Mouse (Mus musculus): ENCODE data around the gene Cgn.

The Cgn gene

GRCm38 (mm10) chr3:94786367-94786835, at the start of gene Cgn:
Gene Cgn, minus strand, starts transcription at chr3:94786492.
- DNase-seq, result peak; percentile 99

- peak; percentile 41 for DNase-seq
These were observed 49.1 kb upstream of the Cgn start for GRCm38 (mm10) chr3:94835396-94835795.

DNA sequence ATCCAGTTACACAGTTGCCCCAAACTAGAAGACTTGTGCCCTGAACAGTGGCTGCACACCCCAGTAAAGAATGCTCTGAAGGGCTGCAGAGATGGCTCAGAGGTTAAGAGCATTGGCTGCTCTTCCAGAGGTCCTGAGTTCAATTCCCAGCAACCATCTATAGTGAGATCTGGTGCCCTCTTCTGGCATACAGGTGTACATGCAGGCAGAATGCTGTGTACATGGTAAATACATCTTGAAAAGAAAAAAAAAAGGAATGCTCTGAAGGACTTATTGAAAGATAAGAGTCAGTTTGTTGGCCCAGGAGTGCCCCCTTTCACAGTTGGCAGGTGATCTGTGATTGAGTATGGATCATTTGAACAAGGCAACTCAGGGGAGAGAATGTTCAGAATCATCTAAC, 47.1 kb upstream of the Cgn start:
- peak; percentile 45 for DNase-seq

- peak; percentile 64 for DNase-seq
These were observed 46.4 kb upstream of the Cgn start for GRCm38 (mm10) chr3:94832701-94833100.

DNA sequence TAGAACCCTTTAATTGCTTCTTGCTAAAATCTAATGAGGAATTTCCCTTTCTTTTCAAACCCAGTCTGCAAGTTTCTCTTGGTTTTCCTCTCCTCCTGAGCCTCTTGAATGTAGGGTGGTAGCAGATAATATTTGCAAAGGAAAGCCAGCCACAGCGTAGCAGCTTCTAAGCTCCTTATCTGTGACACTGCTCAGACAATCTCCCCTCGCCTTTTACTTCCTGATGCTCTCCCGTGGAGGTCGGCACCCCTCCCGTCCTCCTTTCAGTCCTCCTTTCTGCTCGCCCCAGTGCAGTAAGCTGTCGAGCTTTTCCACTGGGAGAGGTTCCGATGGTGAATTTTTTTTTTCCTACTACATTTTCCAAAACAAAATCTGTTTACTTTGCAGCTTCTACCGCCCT, 45.8 kb upstream of the Cgn start:
- DNase-seq, result no peak

- DNase-seq, result peak; percentile 48
These were observed 37.8 kb upstream of the Cgn start for GRCm38 (mm10) chr3:94824110-94824509.

GRCm38 (mm10) chr3:94822082-94822481, 35.8 kb upstream of the Cgn start:
- no peak for DNase-seq

GRCm38 (mm10) chr3:94821008-94821638, 34.8 kb upstream of the Cgn start:
- peak; percentile 95 for DNase-seq

DNA sequence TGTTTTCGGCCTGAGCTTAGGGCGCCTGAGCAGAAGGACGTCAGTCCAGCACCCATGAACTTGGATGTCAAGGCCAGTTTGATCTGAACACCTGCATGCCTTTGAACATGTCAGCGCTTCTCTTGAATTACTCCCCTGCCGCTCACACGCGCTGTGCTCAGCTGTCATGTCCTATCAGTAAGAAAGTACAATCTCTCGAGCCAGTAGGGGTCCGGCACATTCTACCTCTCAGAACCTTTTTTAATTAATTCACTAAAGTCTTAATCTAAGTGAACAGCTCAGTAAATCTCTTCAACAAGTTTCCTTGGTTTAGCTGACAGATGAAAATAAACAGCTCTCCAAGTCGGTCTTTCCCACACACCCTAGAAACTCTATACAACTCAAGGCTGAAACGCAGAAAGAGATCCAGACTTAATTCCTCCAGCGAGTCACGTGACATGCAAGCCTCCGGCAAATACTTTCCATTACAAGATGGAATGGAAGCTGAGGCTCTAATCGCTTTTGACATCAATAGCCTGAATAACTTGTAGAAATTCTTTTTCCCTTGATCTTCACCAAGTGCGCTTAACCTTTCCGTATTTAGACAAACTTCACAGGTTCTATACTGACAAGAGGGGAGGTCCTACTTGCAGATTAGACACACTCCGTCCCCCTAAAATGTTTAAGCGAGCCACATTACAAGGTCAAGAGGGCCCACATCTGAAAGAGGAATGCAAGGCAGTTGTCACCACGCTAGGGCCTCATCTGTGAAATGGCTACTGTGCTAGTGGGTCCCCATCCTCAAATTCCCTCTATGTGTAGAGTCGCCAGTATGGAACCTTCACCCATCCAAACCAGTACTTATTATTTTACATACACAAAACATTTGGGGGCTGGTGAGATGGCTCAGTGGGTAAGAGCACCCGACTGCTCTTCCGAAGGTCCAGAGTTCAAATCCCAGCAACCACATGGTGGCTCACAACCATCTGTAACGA, 33.4 kb upstream of the Cgn start:
- DNase-seq, result peak; percentile 66

- DNase-seq, result peak; percentile 74
These were observed 31.4 kb upstream of the Cgn start for GRCm38 (mm10) chr3:94817731-94818130.

- no peak for DNase-seq
These were observed 29.3 kb upstream of the Cgn start for GRCm38 (mm10) chr3:94815603-94816002.

- peak; percentile 79 for DNase-seq
These were observed 28.4 kb upstream of the Cgn start for GRCm38 (mm10) chr3:94814663-94815062.

DNA sequence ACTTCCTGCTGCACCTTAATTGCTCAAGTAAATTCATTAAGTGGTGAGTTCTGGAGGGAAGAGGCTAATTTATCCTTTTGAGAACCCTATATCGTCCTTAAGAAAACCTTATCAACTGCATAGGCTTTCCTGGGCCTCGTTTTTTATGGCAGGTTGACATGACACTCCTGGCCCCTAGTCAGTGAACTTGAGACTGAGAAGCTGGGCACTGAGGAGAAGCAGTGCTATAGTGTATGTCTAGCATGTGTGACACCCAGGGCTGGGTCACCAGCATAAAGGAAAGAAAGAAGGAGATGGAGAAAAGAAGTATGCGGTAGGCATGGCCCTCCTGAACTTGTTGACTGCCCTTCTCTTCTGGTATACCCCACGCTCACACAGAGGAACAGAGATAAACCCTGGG, 27.8 kb upstream of the Cgn start:
- DNase-seq, result no peak

- DNase-seq, result peak; percentile 67
These were observed 27.4 kb upstream of the Cgn start for GRCm38 (mm10) chr3:94813651-94814050.

DNA sequence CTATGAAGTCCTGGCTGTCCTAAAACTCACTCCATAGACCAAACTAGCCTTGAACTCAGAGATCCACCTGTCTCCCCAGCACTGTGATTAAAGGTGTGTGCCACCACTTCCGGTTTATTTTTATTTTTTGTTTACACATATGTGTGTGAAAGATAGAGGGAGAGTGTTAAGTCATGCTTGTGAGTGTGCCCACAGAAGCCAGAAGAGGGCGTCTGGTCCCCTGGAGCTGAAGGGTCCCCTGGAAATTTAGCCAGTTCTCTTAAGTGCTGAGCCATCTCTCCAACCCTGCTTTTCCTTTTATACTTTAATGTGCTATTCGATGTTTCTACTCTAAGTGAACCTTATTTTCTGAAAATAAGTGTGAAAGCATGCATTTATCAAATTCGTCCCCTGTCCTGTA, 25.3 kb upstream of the Cgn start:
- peak; percentile 79 for DNase-seq

DNA sequence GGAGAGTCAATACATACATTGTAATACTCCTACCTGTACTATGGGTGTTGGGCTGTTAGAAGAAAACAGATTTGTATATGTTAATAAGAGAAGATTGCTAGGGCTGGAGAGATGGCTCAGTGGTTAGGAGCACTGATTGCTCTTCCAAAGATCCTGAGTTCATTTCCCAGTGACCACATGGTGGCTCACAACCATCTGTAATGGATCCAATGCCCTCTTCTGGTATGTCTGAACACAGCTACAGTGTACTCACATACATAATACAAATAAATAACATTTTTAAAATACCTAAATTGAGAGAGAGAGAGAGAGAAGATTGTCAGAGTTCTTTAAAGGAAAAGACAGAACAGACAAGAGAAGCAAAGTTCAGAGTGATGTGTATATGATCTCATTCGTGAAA, 22.0 kb upstream of the Cgn start:
- peak; percentile 6 for DNase-seq

DNA sequence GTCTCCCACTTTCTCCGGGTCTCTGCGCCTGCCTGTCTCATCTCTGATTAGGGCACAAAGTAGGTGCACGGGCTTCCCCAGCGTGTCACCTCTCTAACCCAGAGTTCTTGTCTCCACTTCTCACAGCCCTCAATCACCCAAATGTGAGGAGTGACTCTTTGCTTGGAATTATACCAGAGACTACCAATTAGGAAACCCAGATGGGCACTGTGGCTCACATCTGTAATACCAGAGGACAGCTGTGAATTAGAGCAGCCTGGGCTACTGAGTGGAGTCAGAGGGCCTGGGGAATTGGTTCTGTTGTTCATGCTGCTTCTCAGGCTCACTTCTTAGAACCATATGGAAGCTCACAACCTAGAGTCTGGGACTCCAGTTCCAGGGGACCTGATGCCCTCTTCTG, 18.7 kb upstream of the Cgn start:
- DNase-seq, result no peak

GRCm38 (mm10) chr3:94804146-94804545, 17.9 kb upstream of the Cgn start:
- DNase-seq, result no peak

GRCm38 (mm10) chr3:94796181-94796580, 9.9 kb upstream of the Cgn start:
- DNase-seq, result no peak

DNA sequence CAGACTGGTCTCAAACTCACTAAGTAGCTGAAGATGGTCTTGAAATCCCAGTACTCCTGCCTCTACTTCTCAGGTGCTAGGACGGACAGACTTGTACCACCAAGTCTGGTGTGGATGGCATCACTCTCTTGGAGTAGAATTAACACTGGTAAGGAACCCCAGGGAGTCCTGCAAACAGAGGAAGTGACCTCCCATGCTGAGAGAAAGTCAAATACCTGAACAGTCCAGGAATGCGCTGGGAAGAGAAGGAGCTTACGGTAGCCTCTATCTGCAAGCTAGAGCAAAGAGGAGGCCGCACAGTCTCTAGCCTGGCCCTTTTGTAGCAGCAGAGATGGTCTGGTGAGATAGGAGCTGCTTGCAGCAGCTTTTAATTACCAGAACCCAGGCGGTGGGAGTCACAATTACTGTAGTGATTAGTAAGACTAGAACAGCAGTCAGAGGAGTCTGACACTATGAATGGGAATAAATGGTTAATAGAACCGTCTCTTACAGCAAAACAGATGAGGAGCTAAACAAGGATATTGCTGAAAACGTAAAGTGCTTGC, 9.4 kb upstream of the Cgn start:
- no peak for DNase-seq

DNA sequence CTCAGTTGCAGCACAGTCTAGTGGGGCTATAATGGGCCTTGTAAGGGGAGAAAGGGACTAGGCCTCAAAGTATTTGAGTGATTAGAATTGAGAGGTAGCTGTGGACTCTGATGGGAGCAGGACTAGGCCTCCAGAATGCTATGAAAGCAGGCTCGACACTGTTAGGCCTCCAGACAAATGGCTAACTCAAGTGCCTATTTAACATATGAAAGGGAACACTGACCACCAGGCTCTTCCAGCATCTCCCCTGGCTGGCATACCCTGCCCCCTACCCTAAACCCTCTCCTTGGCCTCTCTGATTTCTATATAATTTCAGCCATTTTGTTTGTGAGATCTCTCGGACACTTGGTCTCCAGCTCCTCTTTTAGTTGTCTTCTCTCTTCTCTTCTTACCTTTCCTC, 8.1 kb upstream of the Cgn start:
- no peak for DNase-seq

DNA sequence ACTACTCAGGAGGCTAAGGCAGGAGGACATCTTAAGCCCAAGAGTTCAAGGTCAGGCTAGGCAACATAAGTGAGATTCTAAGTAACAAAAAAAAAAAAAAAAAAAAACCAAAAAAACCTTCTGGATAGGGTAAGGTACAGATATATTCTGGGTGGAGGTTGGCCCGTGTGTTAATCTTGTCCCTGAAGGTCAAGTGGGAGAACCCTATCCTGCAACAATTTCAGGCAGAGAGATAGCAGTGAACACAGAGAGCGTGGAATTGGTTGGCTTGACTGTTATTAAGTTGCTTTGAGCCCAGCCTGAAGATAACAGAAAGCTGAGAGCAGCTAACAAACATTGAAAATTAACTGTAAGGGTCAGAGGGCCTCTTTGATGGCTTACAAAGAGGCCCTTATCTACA, 7.4 kb upstream of the Cgn start:
- no peak for DNase-seq

- DNase-seq, result no peak
These were observed 6.0 kb upstream of the Cgn start for GRCm38 (mm10) chr3:94792258-94792657.

DNA sequence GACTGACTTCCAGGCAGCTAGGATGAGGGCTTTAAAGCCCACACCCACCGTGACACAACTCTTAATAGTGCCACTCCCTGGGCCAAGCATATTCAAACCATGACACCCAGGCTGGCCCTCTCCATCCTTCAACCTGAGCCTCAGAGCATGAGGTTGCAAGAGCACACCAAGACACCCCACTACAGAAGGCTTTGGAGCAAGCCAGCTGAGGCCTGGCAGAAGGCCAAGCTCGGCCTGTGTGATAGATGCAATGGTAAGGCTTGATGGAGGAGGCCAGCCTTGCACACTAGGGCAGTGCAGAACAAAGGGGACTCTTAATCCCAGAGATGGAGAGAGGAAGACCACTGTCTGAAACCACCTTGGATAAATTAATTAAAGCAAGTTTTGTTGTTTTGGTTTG, 3.2 kb upstream of the Cgn start:
- DNase-seq, result no peak

All from heart, adult 11 months (tissue).